Mouse (Mus musculus): Measurements from ENCODE around the gene Tcp11l1. TPM values are rescaled to one million over a fixed set of nuclear protein-coding genes. Genes with fewer than 3 reads are reported as not detected.

Gene Tcp11l1
- total RNA-seq (2012; rRNA removed) (26.7 and 28.6 TPM in 2 replicates), polyA plus RNA-seq (2012; ENCODE audit: insufficient read depth in 1 of 2, insufficient read length in 2 of 2, low read depth in 1 of 2, low replicate concordance in 2 of 2, missing spikeins in 1 of 2) (10 to 100 TPM in 1 of 2 experiments, not detected in 1; 22.1 TPM)

GRCm38 (mm10) chr2:104711585-104712485, at the start of gene Tcp11l1:
Tcp11l1 (minus strand) TSS chr2:104712169.
- Histone ChIP-seq H3K27me3 (ENCODE audit: control insufficient read depth in 1 of 2, insufficient read depth in 2 of 2, low read length in 2 of 2) (no peaks in the 10 kb centered on the region), H3K36me3 (ENCODE audit: control insufficient read depth in 1 of 2, insufficient read depth in 2 of 2, low read length in 2 of 2) (peaks cover 0 to 13% of the 10 kb centered on the region in 2 experiments; a peak in 2 of 4 replicates), H3K4me3 (ENCODE audit: control insufficient read depth in 1 of 2, insufficient read depth in 1 of 2, low read depth in 2 of 2, low read length in 2 of 2) (peak within 1 kb of the TSS; percentile 96 to 98), H3K27ac (ENCODE audit: control insufficient read depth, low read depth, low read length) (peak within 1 kb of the TSS; percentile 82), H3K79me2 (ENCODE audit: control insufficient read depth, insufficient read depth, low read length, poor library complexity) (peaks cover 14% of the 10 kb centered on the region; the same call in 1 of the 2 replicates), H3K4me1 (ENCODE audit: control insufficient read depth in 1 of 2, insufficient read depth in 2 of 2, low read length in 2 of 2) (peaks cover 13 to 14% of the 10 kb centered on the region in 2 experiments; a peak in 3 of 4 replicates), H3K9ac (ENCODE audit: control insufficient read depth, low read depth, low read length, poor library complexity, severe bottlenecking) (peak within 1 kb of the TSS; percentile 98), H3K9me3 (replicated peaks; ENCODE audit: insufficient read depth, low read length) (no peaks in the 10 kb centered on the region)
- DNase-seq (ENCODE audit: low read depth, low spot score): peak; percentile 78
- TF ChIP-seq POLR2AphosphoS2 (IDR thresholded peaks at IDR 0.05; ENCODE audit: low read length) (no peak), TAL1 (IDR thresholded peaks at IDR 0.05; ENCODE audit: low read length) (no peak), BHLHE40 (IDR thresholded peaks at IDR 0.05; ENCODE audit: borderline replicate concordance, low read depth, low read length) (no peak), KAT2A (conservative IDR thresholded peaks at IDR 0.05; ENCODE audit: low read depth, low read length) (no peak; the same call in 1 of the 2 replicates), MYC (IDR thresholded peaks at IDR 0.05; ENCODE audit: low read depth, low read length) (no peak), UBTF (IDR thresholded peaks at IDR 0.05; ENCODE audit: borderline replicate concordance, insufficient read depth, low read depth, low read length) (no peak), ZMIZ1 (IDR thresholded peaks at IDR 0.05; ENCODE audit: low read depth, low read length) (peak; percentile 26; the same call in 1 of the 2 replicates), MEF2A (IDR thresholded peaks at IDR 0.05; ENCODE audit: extremely low read depth, insufficient replicate concordance, low read depth, low read length, poor library complexity, severe bottlenecking) (no peak), USF2 (IDR thresholded peaks at IDR 0.05; ENCODE audit: borderline replicate concordance in 1 of 2, insufficient read depth in 1 of 2, low read depth in 1 of 2, low read length in 2 of 2) (no peak), MAFK (IDR thresholded peaks at IDR 0.05; ENCODE audit: borderline replicate concordance, low read depth, low read length) (no peak), TBP (IDR thresholded peaks at IDR 0.05; ENCODE audit: low read depth, low read length) (no peak; the same call in 1 of the 2 replicates), ZC3H11A (IDR thresholded peaks at IDR 0.05; ENCODE audit: low read depth, low read length) (no peak), RAD21 (IDR thresholded peaks at IDR 0.05; ENCODE audit: low read depth, low read length) (no peak), ETS1 (IDR thresholded peaks at IDR 0.05; ENCODE audit: low read depth, low read length) (no peak), MXI1 (IDR thresholded peaks at IDR 0.05; ENCODE audit: low read depth, low read length) (peak; percentile 48), POLR2A (IDR thresholded peaks at IDR 0.05; ENCODE audit: control insufficient read depth in 1 of 2, insufficient read depth in 1 of 2, low read depth in 1 of 2, low read length in 2 of 2, poor library complexity in 1 of 2) (peak; percentile 46 to 81; a peak in 3 of 4 replicates), POLR2AphosphoS5 (IDR thresholded peaks at IDR 0.05; ENCODE audit: borderline replicate concordance, low read depth, low read length) (no peak), MYB (IDR thresholded peaks at IDR 0.05; ENCODE audit: low read depth, low read length) (no peak), ZNF384 (IDR thresholded peaks at IDR 0.05; ENCODE audit: low read depth, low read length) (no peak), ZKSCAN1 (IDR thresholded peaks at IDR 0.05; ENCODE audit: low read depth, low read length) (no peak), EP300 (IDR thresholded peaks at IDR 0.05; ENCODE audit: low read depth in 1 of 2, low read length in 2 of 2) (0 out of 4 replicates have a peak, but pooled peaks of 1 of the 2 experiments have one; percentile 6), MAX (IDR thresholded peaks at IDR 0.05; ENCODE audit: low read length) (no peak), TCF12 (IDR thresholded peaks at IDR 0.05; ENCODE audit: low read depth, low read length) (0 out of 2 replicates have a peak, but pooled peaks have one; percentile 15), NELFE (IDR thresholded peaks at IDR 0.05; ENCODE audit: low read depth, low read length) (peak; percentile 51), CHD2 (IDR thresholded peaks at IDR 0.05; ENCODE audit: low read length) (no peak), GATA1 (IDR thresholded peaks at IDR 0.05; ENCODE audit: low read depth, low read length) (no peak), SIN3A (IDR thresholded peaks at IDR 0.05; ENCODE audit: low read length) (peak; percentile 52), MAZ (IDR thresholded peaks at IDR 0.05; ENCODE audit: low read depth, low read length) (0 out of 2 replicates have a peak, but pooled peaks have one; percentile 12), USF1 (IDR thresholded peaks at IDR 0.05; ENCODE audit: low read depth, low read length) (no peak), JUND (IDR thresholded peaks at IDR 0.05; ENCODE audit: low read depth, low read length) (no peak), SMC3 (IDR thresholded peaks at IDR 0.05; ENCODE audit: low read depth, low read length) (no peak), GABPA (IDR thresholded peaks at IDR 0.05; ENCODE audit: low read depth, low read length) (no peak), NRF1 (IDR thresholded peaks at IDR 0.05; ENCODE audit: insufficient read depth, low read depth, low read length, poor library complexity, severe bottlenecking) (peak; percentile 62), CHD1 (IDR thresholded peaks at IDR 0.05; ENCODE audit: low read depth, low read length) (no peak)
